Mouse (Mus musculus) liver, adult (tissue): ENCODE data around the gene Ccnl2.

Experiments
- GATA4 ChIP-seq: IDR thresholded peaks from 2 replicates; pipeline ENCODE4 v1.6.1; 2014; ENCODE audit warnings: mild to moderate bottlenecking, low read length; ENCODE audit not compliant: insufficient replicate concordance

Gene Ccnl2

DNA sequence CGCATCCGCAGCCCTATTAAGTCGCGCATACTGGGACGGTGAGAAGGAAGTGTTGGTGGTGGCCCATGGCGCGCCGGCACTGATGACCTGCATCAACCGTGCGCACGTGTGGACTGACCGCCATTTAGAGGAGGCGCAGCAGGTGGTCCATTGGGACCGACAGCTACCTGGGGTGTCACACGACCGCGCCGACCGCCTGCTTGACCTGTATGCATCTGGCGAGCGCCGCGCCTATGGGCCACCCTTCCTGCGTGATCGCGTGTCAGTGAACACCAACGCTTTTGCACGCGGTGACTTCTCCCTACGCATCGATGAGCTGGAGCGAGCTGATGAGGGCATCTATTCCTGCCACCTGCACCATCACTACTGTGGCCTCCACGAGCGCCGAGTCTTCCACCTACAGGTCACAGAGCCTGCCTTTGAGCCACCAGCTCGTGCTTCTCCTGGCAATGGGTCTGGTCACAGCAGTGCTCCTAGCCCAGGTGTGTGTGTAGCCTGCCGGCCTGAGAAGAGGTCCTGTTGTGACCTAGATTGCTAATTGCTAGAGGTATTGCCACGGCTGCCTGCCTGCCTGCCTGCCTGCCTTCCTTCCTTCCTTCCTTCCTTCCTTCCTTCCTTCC lies 29.5 kb downstream of the Ccnl2 start:
- TF ChIP-seq GATA4, result no peak

GRCm38 (mm10) chr4:155843231-155843630 lies 30.9 kb downstream of the Ccnl2 start:
- TF ChIP-seq GATA4, result no peak

GRCm38 (mm10) chr4:155846871-155847578 lies 34.7 kb downstream of the Ccnl2 start, which contains the start of gene Dvl1:
Gene Dvl1 (plus strand): TSS chr4:155847402.
- no peak for TF ChIP-seq GATA4

DNA sequence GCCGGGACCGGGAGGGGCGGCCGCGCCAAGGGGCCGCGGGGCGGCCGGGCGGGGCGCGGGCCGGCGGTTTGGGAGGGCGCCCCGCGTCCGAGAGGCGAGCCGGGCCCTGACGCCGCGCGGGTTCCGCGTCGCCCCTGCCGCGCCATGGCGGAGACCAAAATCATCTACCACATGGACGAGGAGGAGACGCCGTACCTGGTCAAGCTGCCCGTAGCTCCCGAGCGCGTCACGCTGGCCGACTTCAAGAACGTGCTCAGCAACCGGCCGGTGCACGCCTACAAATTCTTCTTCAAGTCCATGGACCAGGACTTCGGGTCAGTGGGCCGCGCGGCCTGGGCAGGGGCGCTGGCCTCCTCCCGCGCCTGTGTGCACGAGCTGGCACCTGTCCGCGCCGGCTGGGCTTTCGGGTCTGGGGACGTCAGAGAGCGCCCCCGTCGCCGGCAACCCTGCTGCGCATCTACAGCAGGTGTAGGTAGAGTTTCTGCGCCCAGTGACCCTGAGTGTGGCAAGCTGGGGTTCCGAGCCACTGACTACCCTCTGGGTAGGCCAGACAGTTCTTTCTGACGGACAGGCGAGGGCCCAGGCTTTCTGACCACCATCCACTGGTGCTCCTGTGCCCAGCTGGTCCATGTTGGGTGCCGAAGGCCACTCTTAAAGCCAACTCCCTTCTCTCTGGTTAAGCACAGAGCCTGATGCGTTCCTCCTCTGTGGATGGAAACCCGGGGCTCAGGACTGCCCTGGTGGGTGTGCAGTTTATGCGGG lies 35.5 kb downstream of the Ccnl2 start:
- no peak for TF ChIP-seq GATA4

DNA sequence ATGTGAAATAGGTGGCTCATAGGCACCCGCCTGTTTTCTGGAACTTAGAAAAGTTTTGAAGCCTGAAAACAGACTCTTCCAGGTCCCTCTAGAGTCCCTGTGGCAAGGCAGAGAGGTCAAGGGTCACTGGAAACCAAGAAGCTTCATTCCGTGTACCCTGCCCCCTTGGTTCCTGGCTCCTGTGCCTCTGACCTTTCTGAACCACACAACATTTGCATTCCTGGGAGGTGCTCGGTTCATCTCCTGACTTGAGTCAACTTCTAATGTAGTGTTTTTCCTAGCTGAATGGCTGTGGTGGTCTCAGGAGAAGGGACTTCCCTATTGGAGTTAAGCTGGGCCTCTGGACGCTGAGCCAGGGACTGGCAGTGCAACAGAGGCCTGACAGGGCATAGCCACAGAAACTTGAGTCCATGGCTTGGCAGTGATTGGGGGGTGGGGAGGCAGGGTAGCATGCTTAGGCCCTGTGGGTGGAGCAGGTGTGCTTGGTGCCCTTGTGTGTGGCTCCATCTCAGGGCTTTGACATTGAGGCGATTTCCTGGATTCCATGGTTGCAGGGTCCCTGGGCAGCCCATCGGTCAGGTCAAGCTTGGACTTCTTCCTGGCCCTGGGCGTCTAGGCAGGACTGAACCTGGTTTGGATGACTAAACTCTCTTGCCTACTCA lies 36.3 kb downstream of the Ccnl2 start:
- no peak for TF ChIP-seq GATA4

- TF ChIP-seq GATA4, result no peak
These were observed 37.1 kb downstream of the Ccnl2 start for GRCm38 (mm10) chr4:155849391-155849790.

DNA sequence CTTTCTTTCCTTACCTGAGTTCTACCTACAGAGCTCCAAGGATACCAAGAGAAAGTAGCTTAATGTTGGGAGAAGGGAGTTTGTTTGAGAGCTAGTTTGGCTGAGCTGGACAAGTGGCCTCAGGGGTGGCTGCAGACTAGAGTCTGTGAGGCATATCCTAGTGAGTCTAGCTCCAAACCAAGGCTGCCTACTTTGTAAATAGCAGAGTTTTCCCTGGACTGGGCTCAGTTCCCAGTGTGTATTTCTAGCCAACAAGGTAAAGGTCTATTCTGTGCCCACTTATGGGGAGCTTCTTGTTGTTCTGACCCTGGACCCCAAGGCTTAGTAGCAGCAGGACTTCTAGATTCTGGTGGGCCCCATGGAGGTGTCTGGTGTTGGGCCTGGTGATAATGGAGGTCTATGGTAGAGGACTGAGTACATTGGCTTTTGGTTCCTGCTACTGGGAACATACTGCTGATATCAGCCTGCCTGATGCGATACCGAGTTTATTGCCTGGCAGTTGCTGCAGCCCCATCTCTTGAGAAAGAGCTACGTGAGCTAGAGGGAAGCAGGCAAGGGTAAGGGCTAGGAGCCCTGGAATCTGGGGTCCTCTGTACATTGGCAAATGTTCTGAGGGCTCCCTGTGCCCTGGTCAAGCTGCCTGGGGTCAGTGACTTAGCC lies 37.6 kb downstream of the Ccnl2 start:
- no peak for TF ChIP-seq GATA4

DNA sequence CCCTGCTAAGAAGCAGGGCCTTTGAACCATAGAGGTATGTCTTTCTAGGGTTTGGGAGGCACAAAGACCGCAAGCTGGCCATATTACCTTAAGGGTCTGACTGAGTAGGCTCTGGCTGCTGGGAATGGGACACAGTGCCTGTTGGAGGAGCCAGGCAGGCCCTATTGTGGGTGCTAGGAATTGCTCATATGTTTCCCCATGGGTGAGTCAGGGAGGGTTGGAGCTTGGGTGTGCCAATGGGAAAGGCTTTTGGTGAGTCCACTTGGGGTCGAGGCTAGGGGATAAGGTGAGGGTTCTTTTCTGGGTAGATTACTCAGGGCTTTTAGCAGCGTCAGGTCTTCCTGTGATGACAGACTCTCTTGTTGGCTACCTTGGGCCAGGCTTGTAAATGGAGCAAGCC lies 39.1 kb downstream of the Ccnl2 start:
- no peak for TF ChIP-seq GATA4

GRCm38 (mm10) chr4:155851951-155852411 lies 39.7 kb downstream of the Ccnl2 start:
- TF ChIP-seq GATA4, result no peak

- TF ChIP-seq GATA4, result no peak
These were observed 41.1 kb downstream of the Ccnl2 start for GRCm38 (mm10) chr4:155853421-155853820.

GRCm38 (mm10) chr4:155854991-155855390 lies 42.7 kb downstream of the Ccnl2 start:
- TF ChIP-seq GATA4, result no peak

GRCm38 (mm10) chr4:155856071-155856470 lies 43.8 kb downstream of the Ccnl2 start:
- no peak for TF ChIP-seq GATA4

DNA sequence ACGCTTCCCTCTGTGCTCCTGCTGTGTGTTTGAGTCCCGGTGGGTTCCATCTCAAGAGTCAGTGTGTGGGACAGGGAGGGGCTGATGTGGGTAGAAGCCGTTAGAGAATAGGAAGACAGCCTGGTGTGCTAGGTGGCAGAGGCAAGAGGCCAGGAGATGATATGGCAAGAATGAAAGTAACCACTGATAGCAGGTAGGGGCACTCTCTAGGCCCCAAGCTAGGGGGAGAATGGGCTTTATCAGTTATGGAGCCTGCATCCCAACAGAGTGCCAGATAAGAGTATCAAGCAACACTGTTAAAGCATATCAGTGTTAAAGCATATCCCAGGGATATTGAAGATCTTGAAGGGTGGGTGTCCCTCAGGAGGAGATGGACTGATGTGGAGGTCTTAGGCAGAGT lies 44.6 kb downstream of the Ccnl2 start:
- TF ChIP-seq GATA4, result no peak

GRCm38 (mm10) chr4:155859318-155859717 lies 47.0 kb downstream of the Ccnl2 start:
- TF ChIP-seq GATA4, result no peak

GRCm38 (mm10) chr4:155861787-155862186 lies 49.5 kb downstream of the Ccnl2 start:
- no peak for TF ChIP-seq GATA4
